Mouse (Mus musculus): ENCODE measurements at regions not wholly inside any gene's neighbourhood (a gene's known extent, or its start where the extent isn't known, plus 50 kb on each side); places are given as distances from the start of the nearest gene placed in this dataset.
A peak's percentile ranks its signal among the peaks of the same experiment; 100 is the strongest.

- peak; percentile 48 for DNase-seq
Measured at GRCm38 (mm10) chr6:143633710-143634109, 466.7 kb downstream of the Etnk1 start.

DNA sequence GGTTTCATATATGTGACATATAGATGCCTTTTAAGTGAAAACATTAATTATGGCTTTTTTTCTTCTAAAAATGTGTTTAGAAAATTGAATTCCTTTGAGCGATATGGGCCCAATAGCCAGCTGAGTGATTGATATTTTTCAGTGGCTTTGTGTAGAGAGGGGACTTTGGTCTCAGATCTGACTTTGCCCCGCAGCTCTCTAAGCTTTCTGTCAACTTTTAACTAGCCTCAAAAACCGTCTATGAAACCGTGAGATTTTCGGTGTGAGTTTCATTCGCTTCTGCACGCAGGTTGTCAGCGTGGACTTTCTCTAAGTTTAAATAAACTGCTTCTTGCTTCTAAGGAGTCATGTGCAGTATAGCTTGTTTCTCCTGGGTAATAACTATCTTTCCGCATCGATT lies 467.3 kb downstream of the Etnk1 start:
- DNase-seq, result no peak

GRCm38 (mm10) chr6:143635043-143635442 lies 468.0 kb downstream of the Etnk1 start:
- peak; percentile 49 for DNase-seq

- DNase-seq, result peak; percentile 97
Measured at GRCm38 (mm10) chr6:143640652-143641051, 473.6 kb downstream of the Etnk1 start.

DNA sequence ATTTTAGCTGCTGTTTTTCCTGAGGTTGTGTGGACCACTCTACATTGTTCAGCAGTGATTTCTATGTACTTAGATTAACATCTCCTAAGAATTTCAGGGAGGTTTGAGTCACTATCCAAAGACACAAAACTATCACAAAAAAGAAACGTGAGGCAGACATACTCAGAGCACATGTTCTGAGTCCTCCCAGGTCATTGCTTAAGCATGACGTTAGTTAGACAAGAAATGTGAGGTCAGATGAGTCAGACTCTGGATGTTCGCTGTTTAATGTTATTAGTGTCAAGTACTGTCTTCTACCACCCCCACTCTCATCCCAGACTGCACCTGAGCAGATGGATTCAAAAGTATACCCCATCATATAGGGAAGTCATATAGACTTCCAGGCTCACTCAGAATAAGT lies 475.0 kb downstream of the Etnk1 start:
- DNase-seq, result no peak

GRCm38 (mm10) chr6:143645989-143646388 lies 479.0 kb downstream of the Etnk1 start:
- DNase-seq, result peak; percentile 24

DNA sequence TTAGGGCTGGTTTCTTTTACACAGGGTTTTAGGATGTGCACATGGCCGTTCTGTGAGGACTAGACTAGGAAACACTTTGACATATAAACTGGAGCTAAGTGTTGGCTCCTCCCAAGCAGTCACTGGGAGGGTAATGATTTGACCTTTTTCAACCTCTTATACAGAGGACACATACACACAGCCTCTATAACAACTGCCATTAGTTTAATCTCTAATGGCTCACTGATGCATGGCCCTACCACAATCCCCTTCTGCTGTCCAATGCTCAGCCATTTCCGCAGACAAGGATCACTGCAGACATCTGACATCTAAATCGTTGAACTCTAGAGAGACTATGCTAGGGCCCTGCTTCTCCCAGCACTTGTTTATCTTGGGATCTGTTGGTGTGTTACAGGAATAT lies 481.5 kb downstream of the Etnk1 start:
- no peak for DNase-seq

GRCm38 (mm10) chr6:143656576-143656975 lies 489.6 kb downstream of the Etnk1 start:
- no peak for DNase-seq

- DNase-seq, result peak; percentile 88
Measured at GRCm38 (mm10) chr6:143660837-143661236, 493.8 kb downstream of the Etnk1 start.

GRCm38 (mm10) chr6:143663306-143663705 lies 496.3 kb downstream of the Etnk1 start:
- peak; percentile 81 for DNase-seq

DNA sequence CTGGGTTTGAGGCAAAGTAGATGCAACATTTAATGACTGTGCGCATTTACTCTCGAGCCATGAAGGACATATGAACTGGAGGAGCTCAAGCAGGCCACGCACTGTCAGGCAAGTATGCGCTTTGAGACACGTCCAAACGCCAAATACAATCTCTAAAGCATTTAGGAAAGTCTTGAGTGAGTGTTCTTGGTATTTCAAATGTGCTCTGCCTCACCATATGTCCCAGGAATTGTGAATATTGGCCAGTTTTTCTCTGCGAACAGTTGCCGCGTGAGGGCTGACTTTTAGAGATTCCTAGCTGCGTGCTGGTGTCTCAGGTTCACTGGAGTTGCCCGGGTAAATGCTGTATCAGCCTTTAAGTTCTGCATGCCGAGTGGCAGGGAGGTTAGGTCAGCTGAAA lies 498.4 kb downstream of the Etnk1 start:
- DNase-seq, result peak; percentile 64

GRCm38 (mm10) chr6:143668551-143668950 lies 501.5 kb downstream of the Etnk1 start:
- no peak for DNase-seq

DNA sequence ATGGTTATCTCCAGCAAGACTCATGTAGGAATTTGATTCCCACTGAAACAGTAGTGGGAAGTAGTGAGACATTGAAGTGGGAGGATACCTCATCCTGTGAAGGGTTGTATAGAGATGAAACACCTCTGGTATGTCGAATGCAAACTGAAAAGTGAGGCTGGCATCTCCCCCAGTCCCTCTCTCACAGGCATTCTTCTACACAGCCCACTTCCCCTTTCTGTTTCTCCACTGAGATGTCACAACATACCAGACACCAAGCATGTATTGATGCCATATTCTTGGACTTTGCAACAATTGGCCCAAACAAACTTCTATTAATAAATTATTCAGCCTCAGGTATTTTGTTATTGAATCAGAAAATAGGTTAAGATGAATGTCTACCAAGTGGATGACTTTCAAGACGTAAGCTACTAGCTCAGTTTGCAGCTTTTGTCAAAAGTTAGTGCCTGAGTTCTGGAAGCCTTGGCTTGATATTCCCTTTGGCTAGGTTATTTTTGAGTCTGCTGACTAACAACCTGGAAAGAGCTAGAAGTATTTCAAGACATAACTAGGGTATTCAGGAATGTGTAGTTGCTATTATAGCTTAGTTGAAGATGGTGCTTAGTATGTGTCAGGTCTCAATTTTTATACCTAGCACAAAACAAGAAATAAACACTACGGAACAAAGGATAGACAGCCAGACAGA lies 502.6 kb downstream of the Etnk1 start:
- DNase-seq, result peak; percentile 56

- peak; percentile 42 for DNase-seq
Measured at GRCm38 (mm10) chr6:143690131-143690530, 523.1 kb downstream of the Etnk1 start.

DNA sequence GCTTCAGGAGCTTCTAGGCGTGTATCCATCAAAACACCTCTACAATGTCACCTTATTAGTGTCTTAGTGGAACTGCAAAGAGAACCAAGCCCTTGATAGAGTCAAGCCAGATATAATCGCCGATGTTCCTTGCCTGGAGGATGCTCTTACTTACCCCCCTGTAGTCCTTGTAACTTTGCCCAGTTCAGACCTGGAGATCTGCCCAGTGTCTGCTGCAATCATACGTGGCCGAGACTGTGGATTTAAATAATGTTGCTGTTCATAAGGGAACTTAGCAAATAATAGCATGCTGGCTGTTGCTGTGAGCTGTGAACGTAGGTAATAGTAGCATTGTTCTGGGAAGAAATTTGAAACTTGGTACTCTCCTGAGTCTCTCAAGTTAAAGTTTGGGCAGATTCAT lies 523.8 kb downstream of the Etnk1 start:
- DNase-seq, result peak; percentile 34

GRCm38 (mm10) chr6:143697997-143698396 lies 531.0 kb downstream of the Etnk1 start:
- peak; percentile 88 for DNase-seq

DNA sequence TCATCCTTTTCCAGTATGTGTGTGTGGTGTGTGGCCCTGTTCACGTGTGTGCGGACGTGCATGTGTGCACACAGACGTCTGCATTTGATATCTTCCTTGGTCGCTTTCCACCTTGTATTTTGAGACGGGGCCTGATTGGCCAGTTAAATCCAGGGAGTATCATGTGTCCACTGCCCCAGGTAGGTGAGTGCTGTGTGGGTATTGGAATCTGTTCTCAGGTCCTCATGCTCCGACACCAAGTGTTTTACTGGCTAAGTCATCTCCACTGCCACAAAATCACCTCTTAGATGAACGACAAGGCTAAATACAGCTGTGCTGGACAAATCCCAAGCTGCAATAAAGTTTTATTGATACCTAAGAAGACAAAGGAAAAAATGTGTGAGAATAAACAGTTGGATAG lies 537.0 kb downstream of the Etnk1 start:
- DNase-seq, result peak; percentile 50

- DNase-seq, result peak; percentile 55
Measured at GRCm38 (mm10) chr6:143706451-143706850, 539.4 kb downstream of the Etnk1 start.

- peak; percentile 13 for DNase-seq
Measured at GRCm38 (mm10) chr6:143714461-143714860, 547.4 kb downstream of the Etnk1 start.

DNA sequence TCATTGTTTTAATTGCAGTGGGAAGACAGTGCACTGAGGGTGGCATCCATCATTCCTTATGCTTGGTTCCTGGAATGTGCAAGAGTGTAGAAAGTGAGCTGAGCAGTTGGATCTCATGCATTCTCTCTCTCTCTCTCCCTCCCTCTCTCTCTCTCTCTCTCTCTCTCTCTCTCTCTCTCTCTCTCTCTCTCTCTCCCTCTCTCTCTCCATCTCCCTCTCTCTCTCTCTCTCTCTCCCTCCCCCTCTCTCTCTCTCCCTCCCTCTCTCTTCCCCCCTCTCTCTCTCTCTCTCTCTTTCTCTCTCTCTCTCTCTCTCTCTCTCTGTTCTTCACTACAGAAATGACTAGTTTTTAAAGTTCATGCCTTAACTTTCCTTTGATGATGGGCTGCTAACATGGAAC lies 583.1 kb downstream of the Etnk1 start:
- DNase-seq, result no peak

DNA sequence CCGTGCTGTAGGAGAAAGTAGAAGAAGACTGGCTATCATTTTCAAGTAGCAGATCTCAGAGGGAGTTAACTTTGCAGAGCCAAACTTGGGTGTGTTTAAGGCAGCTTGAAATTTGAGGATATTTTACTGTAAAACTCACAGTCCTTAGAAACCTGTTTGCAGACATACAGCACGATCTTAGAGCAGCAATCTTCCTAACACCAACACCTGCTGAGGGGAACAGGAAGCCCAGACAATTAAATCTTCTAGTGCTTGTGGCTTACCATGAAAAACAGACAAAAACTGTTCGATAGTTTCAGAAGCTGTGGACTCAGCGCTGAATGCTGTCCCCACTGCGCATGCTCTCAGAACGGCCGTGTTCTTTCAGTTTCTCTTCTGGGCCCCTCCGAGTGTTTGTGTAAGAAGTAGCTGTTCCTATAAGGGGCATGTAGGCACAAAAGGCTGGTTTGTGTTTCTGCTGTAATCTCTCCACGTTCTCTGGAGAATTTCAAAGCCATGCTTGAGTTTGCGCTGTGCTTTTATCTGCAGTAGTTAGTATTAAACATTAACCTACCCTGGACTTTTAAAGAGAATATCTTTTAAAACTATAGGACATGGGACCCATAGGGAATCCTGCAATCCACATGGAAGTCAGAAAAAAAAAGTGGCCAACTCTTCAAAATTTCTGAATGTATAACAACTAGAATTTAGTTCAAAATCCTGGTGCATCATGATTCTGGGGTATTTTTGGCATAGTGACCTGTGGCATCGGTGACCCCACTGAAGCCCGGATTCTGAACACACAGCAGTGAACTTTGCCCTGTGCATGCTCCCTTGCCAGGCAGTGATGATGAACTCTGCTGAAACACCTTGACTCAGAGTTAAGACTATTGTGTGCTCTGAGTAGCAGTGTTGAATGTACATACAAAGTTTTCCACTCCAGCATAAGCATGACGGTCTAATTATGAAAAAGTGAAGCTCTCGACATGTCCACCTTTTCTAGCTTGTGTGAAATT lies 584.4 kb downstream of the Etnk1 start:
- DNase-seq, result peak; percentile 89

- DNase-seq, result peak; percentile 64
Measured at GRCm38 (mm10) chr6:143757462-143757861, 590.4 kb downstream of the Etnk1 start.

- peak; percentile 22 for DNase-seq
Measured at GRCm38 (mm10) chr6:143768115-143768514, 601.1 kb downstream of the Etnk1 start.

Data from heart, adult 11 months (tissue).